Mouse (Mus musculus) testis, postnatal 10 days (tissue): ENCODE results near the gene Kctd2.

Experiments used
- DNase-seq: peaks from one replicate; pipeline ENCODE4 v3.0.0; 2021; ENCODE audit warnings: low spot score

The Kctd2 gene

DNA sequence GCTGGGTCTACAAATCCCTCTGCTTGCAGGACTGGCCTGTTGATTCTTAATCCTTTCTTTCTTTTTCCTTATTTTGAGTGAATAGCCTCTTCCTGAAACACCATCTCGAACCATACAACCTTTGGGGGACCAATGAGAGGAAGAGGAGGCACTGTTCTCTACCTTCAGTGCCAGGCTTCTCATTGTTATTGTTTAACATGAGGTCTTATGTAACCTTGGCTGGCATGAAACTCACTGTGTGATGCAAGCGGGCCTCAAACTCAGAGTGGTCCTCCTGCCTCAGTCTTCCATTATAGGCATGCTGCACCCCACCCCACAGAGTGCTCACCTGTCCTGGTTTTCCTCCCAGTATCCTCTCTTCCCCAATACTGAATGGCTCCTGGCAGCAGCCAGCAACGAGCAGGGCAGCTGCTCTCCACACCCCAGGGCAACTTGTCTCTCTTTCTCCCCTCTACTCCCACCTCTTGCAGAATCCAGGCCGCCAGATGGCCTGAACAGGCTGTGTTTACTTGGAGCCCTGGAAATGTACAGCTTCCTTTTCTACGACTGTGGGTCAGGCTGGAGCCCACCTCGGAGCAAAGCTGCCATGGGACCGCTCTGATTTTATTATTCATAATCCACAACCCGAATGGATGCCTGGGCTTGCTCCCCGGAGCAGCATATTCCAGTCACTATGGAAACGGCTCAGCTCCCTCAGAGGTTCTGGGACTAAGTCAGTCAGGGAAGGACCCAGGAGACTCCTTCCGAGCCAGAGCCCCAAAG, 19.1 kb upstream of the Kctd2 start:
- no peak for DNase-seq

DNA sequence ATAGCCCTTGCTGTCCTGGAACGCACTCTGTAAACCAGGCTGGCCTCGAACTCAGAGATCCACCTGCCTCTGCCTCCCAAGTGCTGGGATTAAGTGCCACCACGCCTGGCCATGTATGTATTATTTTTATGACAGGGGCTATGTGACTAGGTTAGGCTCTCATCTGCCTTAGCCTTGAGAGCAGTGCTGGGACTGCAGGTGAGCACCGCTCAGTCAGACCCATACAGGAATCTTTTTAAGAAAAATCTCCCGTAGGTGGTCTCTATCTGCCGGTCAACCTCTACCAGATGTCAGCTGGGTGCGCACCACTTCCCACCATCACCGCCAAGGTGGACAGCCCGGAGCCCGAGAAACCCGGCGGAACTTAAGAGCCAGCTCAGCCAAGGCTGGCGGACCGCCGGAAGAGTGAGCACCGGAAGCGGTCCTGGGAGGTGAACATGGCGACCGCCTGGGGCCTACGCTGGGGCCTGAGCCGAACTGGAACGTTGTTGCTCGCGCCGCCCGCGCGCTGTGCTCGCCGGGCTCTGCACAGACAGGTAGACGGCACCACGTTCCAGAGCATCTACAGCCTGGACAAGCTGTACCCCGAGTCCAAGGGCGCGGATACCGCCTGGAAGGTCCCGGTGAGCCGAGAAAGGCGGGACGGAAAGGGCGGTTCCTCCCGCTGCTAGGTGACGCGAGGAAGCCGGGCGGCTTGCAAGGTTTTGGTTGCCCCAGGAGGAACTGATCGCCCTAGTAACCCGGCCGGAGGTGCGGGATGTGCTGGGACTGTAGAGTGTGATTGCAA, 16.4 kb upstream of the Kctd2 start, which contains the start of gene Mrpl58:
Mrpl58 (plus strand) TSS at position 415 of the 787 bp plus-strand sequence.
- peak; percentile 88 for DNase-seq

DNA sequence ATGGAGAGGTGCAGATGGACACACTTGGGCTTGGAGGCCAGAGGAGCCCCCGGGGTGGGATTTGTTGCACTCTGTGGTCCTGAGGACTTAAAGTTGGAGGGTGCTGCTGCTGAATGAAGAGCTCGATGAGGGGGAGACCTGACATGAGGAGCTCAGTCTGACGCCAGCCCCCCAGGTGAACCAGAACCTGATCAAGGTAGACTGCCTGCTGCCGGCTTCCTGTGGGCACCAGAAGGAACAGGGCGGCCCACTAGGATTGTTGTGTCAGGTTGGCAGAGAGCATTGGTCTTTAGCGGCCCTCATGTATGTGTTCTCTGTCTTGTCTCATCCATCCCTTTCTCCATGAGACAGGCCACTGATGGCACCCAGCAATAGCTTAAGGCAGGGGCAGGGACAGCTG, 14.2 kb upstream of the Kctd2 start:
- DNase-seq, result no peak

- DNase-seq, result no peak
These were observed 13.0 kb upstream of the Kctd2 start for GRCm38 (mm10) chr11:115406858-115407401.

- no peak for DNase-seq
These were observed 11.5 kb upstream of the Kctd2 start for GRCm38 (mm10) chr11:115408266-115408920.

DNA sequence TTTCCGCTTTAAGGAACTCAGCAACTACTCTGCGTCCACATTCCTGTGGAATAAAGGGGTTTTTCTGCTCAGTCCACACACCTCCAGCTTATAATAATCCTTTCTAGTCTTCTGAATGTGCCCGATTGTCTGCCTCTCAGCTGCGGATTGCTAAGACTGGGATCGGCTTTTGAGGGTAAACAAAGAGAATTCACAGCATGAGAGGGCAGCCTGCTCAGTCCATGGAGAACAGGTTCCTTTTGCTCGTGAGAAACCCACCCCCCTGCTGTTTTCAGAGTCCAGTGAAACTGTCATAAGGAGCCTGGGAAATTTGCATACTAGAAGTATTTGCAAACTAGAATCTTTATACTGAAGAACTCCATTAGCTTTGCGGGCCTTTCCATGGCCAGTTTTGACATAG, 10.4 kb upstream of the Kctd2 start:
- no peak for DNase-seq

DNA sequence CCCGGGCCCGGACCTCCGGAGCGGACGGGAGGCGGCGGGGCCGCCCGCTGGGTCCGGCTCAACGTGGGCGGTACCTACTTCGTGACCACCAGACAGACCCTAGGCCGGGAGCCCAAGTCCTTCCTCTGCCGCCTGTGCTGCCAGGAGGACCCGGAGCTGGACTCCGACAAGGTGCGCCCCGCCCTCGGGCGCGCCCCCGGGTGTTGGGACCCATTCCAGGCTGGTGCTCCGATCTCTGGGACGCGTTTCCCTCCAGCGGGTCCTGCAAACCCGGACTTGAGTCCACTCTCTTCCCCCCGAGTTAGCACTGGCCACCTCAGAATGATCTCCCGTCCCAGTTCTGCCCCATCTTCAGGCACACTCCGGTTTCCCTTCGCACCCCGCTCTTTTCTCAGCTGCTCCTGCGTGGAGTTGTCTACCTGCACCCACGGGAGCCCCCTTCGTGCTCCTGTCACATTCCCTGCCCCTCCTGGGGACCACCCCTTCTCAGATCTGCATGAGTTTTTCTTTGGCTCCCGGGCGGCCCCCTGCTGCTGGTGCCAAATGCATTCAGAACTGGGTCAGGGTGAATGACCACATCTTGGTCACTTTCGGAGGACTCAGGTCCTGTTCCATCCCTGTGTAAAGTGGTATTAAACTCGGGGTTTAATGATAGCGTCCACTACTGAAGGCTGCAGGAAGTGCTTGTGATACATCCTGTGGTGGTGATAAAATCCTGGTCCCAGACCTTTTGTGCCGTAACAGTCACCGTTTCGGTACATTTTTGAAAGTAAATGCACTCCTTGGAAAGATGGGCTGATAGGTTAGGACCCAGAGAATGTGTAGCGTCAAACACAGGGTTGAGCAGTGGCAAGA, 635 bp downstream of the Kctd2 start:
- DNase-seq, result peak; percentile 85

GRCm38 (mm10) chr11:115421328-115421727, 1.4 kb downstream of the Kctd2 start:
- no peak for DNase-seq

GRCm38 (mm10) chr11:115421972-115422371, 2.0 kb downstream of the Kctd2 start:
- no peak for DNase-seq

GRCm38 (mm10) chr11:115423091-115423490, 3.2 kb downstream of the Kctd2 start:
- DNase-seq, result no peak

DNA sequence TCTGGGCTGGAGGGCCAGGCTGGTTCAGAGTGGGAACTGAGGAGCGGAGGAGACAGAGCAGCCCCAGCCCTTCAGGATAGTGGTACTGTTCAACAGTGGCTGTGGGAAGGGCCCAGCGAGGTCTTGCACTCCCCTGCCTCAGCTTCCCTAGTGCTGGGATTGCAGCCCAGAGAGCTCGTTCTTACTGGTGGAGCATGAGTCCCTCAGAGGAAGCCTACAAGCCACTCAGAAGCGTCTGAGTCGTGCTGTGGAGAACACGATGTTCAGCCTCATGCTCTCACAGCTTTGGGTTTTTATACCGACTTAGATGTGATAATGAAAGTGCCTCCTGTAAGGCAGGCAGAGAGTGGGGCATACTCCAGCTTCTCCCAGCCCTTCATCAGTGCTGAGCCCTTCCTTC, 4.7 kb downstream of the Kctd2 start:
- DNase-seq, result no peak

DNA sequence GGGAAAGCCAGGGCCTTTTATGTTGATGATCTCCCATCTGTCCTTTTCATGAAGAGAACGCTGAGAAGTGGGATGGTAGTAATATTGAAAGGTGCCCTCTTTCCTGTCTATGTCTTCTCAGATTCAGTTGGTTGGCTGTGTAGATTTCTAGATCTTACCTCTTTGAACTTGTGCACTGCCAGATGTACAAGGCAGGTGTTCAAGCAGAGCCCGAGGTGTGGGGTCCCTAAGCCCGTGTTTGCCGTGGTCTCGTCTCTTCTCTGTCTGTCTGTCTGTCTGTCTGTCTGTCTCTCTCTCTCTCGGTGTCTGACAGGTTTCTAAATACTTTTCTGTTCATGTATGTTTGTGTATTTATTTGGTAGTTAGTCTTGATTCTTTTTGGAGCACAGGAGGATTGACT, 5.7 kb downstream of the Kctd2 start:
- no peak for DNase-seq

GRCm38 (mm10) chr11:115427482-115428331, 7.8 kb downstream of the Kctd2 start:
- DNase-seq, result peak; percentile 73

- no peak for DNase-seq
These were observed 9.4 kb downstream of the Kctd2 start for GRCm38 (mm10) chr11:115429307-115429706.

DNA sequence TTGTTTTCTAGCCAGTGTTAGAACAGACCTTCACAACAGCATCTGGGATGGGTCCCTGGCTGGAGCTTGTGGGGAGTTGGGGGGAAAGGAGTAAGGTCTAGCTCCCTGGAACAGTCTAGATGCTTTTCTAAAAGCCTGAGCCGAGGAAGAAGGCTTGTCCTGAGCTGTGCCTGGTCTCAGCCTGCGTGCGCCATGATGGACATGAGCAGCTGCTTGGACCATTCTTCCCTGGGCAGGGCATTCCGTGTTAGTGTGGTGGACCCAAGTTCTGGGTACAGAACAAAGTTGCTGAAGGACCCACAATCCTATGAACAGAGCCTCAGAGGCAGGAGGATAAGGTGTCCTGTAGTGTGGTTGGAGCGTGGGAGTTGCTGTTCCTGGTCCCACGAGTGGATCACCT, 10.6 kb downstream of the Kctd2 start:
- no peak for DNase-seq

DNA sequence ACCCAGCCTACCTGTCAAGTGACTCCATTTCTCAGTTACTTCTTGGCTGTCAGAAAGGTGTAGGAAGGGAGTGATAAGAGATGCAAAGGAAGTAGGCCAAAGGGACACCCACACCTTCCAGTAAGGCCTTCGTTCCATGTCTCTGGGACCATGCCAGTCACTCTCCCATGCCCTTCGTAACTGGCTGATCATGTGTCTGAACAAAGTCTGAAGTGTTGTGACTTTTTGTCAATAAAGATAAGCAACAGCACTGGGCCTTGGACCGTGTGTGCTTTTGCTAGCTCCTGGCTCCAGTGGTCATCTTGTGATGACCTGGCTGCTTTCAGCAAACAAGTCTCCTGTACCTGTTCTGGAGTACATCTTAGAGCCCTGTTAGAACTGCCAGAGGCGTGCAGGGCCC, 12.9 kb downstream of the Kctd2 start:
- no peak for DNase-seq

- DNase-seq, result no peak
These were observed 13.4 kb downstream of the Kctd2 start for GRCm38 (mm10) chr11:115433342-115433741.

- DNase-seq, result no peak
These were observed 15.8 kb downstream of the Kctd2 start for GRCm38 (mm10) chr11:115435596-115436337.

DNA sequence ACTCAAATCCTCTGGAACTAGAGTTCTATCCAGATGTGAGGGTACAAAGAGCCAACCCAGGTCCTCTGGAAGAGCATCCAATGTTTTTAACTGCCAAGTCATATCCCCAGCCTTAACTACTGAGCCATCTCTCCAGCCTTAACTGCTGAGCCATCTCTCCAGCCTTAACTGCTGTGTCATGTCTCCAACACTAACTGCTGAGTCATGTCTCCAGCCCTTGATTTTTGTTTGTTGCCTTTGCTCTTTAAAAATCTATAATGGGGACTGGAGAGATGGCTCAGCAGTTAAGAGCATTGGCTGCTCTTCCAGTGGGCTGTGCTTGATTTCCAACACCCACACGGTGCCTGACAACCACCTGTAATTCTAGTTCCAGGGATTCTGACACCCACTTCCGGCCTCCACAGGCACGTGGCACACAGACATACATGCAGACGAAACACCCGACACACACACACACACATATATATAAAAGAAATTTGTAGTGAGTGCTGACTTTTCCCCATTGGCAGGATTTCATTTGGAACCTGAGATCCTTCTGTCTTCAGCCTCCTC, 17.7 kb downstream of the Kctd2 start:
- no peak for DNase-seq

- no peak for DNase-seq
These were observed 19.4 kb downstream of the Kctd2 start for GRCm38 (mm10) chr11:115439326-115439725.
